8 mouse cellular contexts compared by ENCODE assay signal in the genomic region with DNA sequence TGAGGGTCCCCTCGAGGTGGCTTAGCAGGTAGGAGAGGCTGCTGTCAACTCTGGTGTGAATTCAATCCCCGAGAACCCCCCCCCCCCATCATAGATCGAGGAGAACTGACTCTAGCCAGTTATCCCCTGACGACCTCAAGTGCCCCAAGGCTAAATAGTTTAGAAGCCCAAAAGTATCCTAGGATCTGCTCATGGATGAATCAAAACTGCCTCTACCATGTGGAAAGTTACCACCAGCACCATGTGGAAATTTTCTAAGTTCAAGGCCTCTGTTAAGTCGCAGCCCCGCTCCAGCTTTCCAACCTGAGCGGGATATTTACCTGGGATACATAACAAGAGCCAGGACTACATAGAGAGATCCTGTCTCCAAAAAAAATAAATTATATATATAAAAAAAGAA. TPM values are rescaled to one million over a fixed set of nuclear protein-coding genes. Genes with fewer than 3 reads are reported as not detected.
DNase-seq lines count a peak whose midpoint lies in the region; ATAC-seq and TF ChIP-seq lines count a peak whose summit lies in the region.

No protein-coding gene starts in this region.

- DNase-seq in heart, postnatal 25 days (ENCODE audit: low spot score), result no peak
- no peak for DNase-seq in G1E (ENCODE audit: low spot score)
- no peak for DNase-seq in forebrain, postnatal 0 days
- no peak for DNase-seq in midbrain, embryonic 10.5 days (ENCODE audit: low spot score)
- no peak for DNase-seq in cerebellum, adult 2 months
- no peak for DNase-seq in spleen, postnatal 4 days (ENCODE audit: low spot score in 2 of 2)
- DNase-seq in urinary bladder, postnatal 4 days (ENCODE audit: low spot score in 2 of 2), result no peak

- peaks cover 14% of the 10 kb centered on the region for H3K36me3 ChIP-seq in heart, embryonic 13.5 days
- peaks cover 28% of the 10 kb centered on the region for H3K36me3 ChIP-seq in G1E (replicated peaks)
- no peaks in the 10 kb centered on the region for H3K36me3 ChIP-seq in forebrain, postnatal 0 days (ENCODE audit: insufficient read depth)
- peaks cover 18% of the 10 kb centered on the region for H3K36me3 ChIP-seq in midbrain, embryonic 10.5 days

- peak overlapping the region; percentile 99 for H3K4me3 ChIP-seq in heart, embryonic 13.5 days
- peak overlapping the region; percentile 98 for H3K4me3 ChIP-seq in G1E (ENCODE audit: low read depth, low read length)
- H3K4me3 ChIP-seq in forebrain, postnatal 0 days (ENCODE audit: low read depth, low read length), result 0 out of 2 replicates have a peak overlapping the region, but pooled peaks have one; percentile 56
- H3K4me3 ChIP-seq in midbrain, embryonic 10.5 days, result peak overlapping the region; percentile 89
- H3K4me3 ChIP-seq in cerebellum, adult 2 months (replicated peaks; ENCODE audit: insufficient read depth, low read depth, low read length), result no peak overlapping the region

- no peaks in the 10 kb centered on the region for H3K27me3 ChIP-seq in heart, embryonic 13.5 days (replicated peaks)
- no peaks in the 10 kb centered on the region for H3K27me3 ChIP-seq in G1E (ENCODE audit: insufficient read depth, low read length)
- no peaks in the 10 kb centered on the region for H3K27me3 ChIP-seq in forebrain, postnatal 0 days (ENCODE audit: insufficient read depth, low read length)
- H3K27me3 ChIP-seq in midbrain, embryonic 10.5 days (ENCODE audit: low read depth, poor library complexity, severe bottlenecking), result no peaks in the 10 kb centered on the region
- no peaks in the 10 kb centered on the region for H3K27me3 ChIP-seq in cerebellum, adult 2 months (ENCODE audit: control insufficient read depth, insufficient read depth, low read length)

- intact Hi-C loops in heart, postnatal 25 days (cut with DNase I), result no loop called here

- no peak for TF ChIP-seq CTCF in G1E (IDR thresholded peaks at IDR 0.05; ENCODE audit: low read depth, low read length)
- no peak for TF ChIP-seq CTCF in forebrain, postnatal 0 days (IDR thresholded peaks at IDR 0.05; ENCODE audit: low read depth)
- TF ChIP-seq CTCF in cerebellum, adult 2 months (IDR thresholded peaks at IDR 0.05; ENCODE audit: borderline replicate concordance, insufficient read depth, low read depth, low read length), result no peak

- ATAC-seq in heart, embryonic 13.5 days (ENCODE audit: extremely low read depth, insufficient number of reproducible peaks, low FRiP score, low TSS enrichment), result no peak
- no peak for ATAC-seq in G1E (ENCODE audit: extremely low read depth, insufficient number of reproducible peaks, low FRiP score, poor library complexity, severe bottlenecking)
- ATAC-seq in forebrain, postnatal 0 days, result no peak

- peak overlapping the region; percentile 94 for H3K9ac ChIP-seq in heart, embryonic 13.5 days
- H3K9ac ChIP-seq in forebrain, postnatal 0 days, result no peak overlapping the region

- peak overlapping the region; percentile 90 for H3K4me2 ChIP-seq in heart, embryonic 13.5 days
- H3K4me2 ChIP-seq in forebrain, postnatal 0 days (ENCODE audit: low read depth), result peak overlapping the region; percentile 57

- no peaks in the 10 kb centered on the region for H3K9me3 ChIP-seq in heart, embryonic 13.5 days
- H3K9me3 ChIP-seq in G1E (replicated peaks), result no peaks in the 10 kb centered on the region
- no peaks in the 10 kb centered on the region for H3K9me3 ChIP-seq in forebrain, postnatal 0 days (ENCODE audit: low read length)
- H3K9me3 ChIP-seq in midbrain, embryonic 10.5 days (replicated peaks), result no peaks in the 10 kb centered on the region

- 62% methylated on average over 7 of the region's 7 CpGs for WGBS in heart, embryonic 13.5 days
- 68% methylated on average over 7 of the region's 7 CpGs for WGBS in forebrain, postnatal 0 days
- 82% methylated on average over 7 of the region's 7 CpGs for WGBS in midbrain, embryonic 10.5 days
- WGBS in cerebellum, adult 2 months, result 64% methylated on average over 7 of the region's 7 CpGs

- peak overlapping the region; percentile 96; the same call in 1 of the 2 replicates for H3K27ac ChIP-seq in heart, embryonic 13.5 days (replicated peaks)
- no peak overlapping the region for H3K27ac ChIP-seq in forebrain, postnatal 0 days (ENCODE audit: low read depth, low read length)
- peak overlapping the region; percentile 94 for H3K27ac ChIP-seq in midbrain, embryonic 10.5 days (replicated peaks)
- no peak overlapping the region for H3K27ac ChIP-seq in cerebellum, adult 2 months (ENCODE audit: insufficient read depth, low read length)

- no peak for TF ChIP-seq POLR2A in cerebellum, adult 2 months (IDR thresholded peaks at IDR 0.05; ENCODE audit: borderline replicate concordance, insufficient read depth, low read length)

- peaks cover 33% of the 10 kb centered on the region for H3K4me1 ChIP-seq in heart, embryonic 13.5 days
- peaks cover 25% of the 10 kb centered on the region for H3K4me1 ChIP-seq in G1E (ENCODE audit: insufficient read depth, low read depth, low read length)
- H3K4me1 ChIP-seq in forebrain, postnatal 0 days (ENCODE audit: insufficient read depth), result peaks cover 13% of the 10 kb centered on the region
- H3K4me1 ChIP-seq in midbrain, embryonic 10.5 days, result peaks cover 33% of the 10 kb centered on the region
- peaks cover 5% of the 10 kb centered on the region; the same call in 1 of the 2 replicates for H3K4me1 ChIP-seq in cerebellum, adult 2 months (ENCODE audit: control insufficient read depth, insufficient read depth, low read length)

RNA-seq across cellular contexts. Expression of a gene that starts 1.5 kb away (rescaled TPM):
- 35.2 and 35.8 TPM in 2 replicates for polyA plus RNA-seq in heart, embryonic 13.5 days (2015; fragmentation: Nextera tagmentation; extraction: Ambion mirVana)
- 10 to 100 TPM; 31.0 to 31.9 TPM for total RNA-seq in heart, postnatal 25 days (2021)
- total RNA-seq in G1E (2014; fragmentation: Nextera tagmentation), result 76.1 and 84.6 TPM in 2 replicates
- total RNA-seq in G1E (2017), result 74.6 and 78.2 TPM in 2 replicates
- 5.7 and 6.4 TPM in 2 replicates for polyA plus RNA-seq in G1E (2012)
- total RNA-seq in forebrain, postnatal 0 days (2014; rRNA removed), result 51.1 and 52.0 TPM in 2 replicates
- polyA plus RNA-seq in forebrain, postnatal 0 days (2015; fragmentation: Nextera tagmentation; extraction: Ambion mirVana), result 35.5 and 47.0 TPM in 2 replicates
- polyA plus RNA-seq in midbrain, embryonic 10.5 days (2016; fragmentation: Nextera tagmentation; extraction: Ambion mirVana), result 59.0 and 61.3 TPM in 2 replicates
- 24.1 and 24.2 TPM in 2 replicates for polyA plus RNA-seq in cerebellum, adult 2 months (2012; rRNA removed)

RNA-seq across cellular contexts. Expression of a gene that starts 1.6 kb away (rescaled TPM):
- 0.29 and 0.48 TPM in 2 replicates for polyA plus RNA-seq in heart, embryonic 13.5 days (2015; fragmentation: Nextera tagmentation; extraction: Ambion mirVana)
- 1 to 10 TPM in 1 of 2 experiments, under 1 TPM in 1; 0.68 to 1.0 TPM for total RNA-seq in heart, postnatal 25 days (2021)
- not detected in 2 replicates for total RNA-seq in G1E (2014; fragmentation: Nextera tagmentation)
- not detected in 2 replicates for total RNA-seq in G1E (2017)
- not detected in 2 replicates for polyA plus RNA-seq in G1E (2012)
- not detected in 2 replicates for total RNA-seq in forebrain, postnatal 0 days (2014; rRNA removed)
- 0.51 TPM in 1 of 2 replicates, not detected in the other for polyA plus RNA-seq in forebrain, postnatal 0 days (2015; fragmentation: Nextera tagmentation; extraction: Ambion mirVana)
- polyA plus RNA-seq in midbrain, embryonic 10.5 days (2016; fragmentation: Nextera tagmentation; extraction: Ambion mirVana), result 0.43 TPM in 1 of 2 replicates, not detected in the other
- polyA plus RNA-seq in cerebellum, adult 2 months (2012; rRNA removed), result not detected in 2 replicates

RNA-seq across cellular contexts. Expression of a gene that starts 35.2 kb away (rescaled TPM):
- 80.4 and 81.1 TPM in 2 replicates for polyA plus RNA-seq in heart, embryonic 13.5 days (2015; fragmentation: Nextera tagmentation; extraction: Ambion mirVana)
- 10 to 100 TPM; 74.0 to 75.6 TPM for total RNA-seq in heart, postnatal 25 days (2021)
- total RNA-seq in G1E (2014; fragmentation: Nextera tagmentation) (26.9 and 39.8 TPM in 2 replicates), G1E (2017) (49.1 and 50.4 TPM in 2 replicates)
- 44.3 and 52.5 TPM in 2 replicates for polyA plus RNA-seq in G1E (2012)
- total RNA-seq in forebrain, postnatal 0 days (2014; rRNA removed), result 69.9 and 74.1 TPM in 2 replicates
- polyA plus RNA-seq in forebrain, postnatal 0 days (2015; fragmentation: Nextera tagmentation; extraction: Ambion mirVana), result 109 and 110 TPM in 2 replicates
- polyA plus RNA-seq in midbrain, embryonic 10.5 days (2016; fragmentation: Nextera tagmentation; extraction: Ambion mirVana), result 139 and 150 TPM in 2 replicates
- 60.7 and 62.4 TPM in 2 replicates for polyA plus RNA-seq in cerebellum, adult 2 months (2012; rRNA removed)

RNA-seq across cellular contexts. Expression of a gene that starts 40.7 kb away (rescaled TPM):
- polyA plus RNA-seq in heart, embryonic 13.5 days (2015; fragmentation: Nextera tagmentation; extraction: Ambion mirVana), result 29.0 and 32.4 TPM in 2 replicates
- 100 to 1,000 TPM; 188 to 238 TPM for total RNA-seq in heart, postnatal 25 days (2021)
- total RNA-seq in G1E (2014; fragmentation: Nextera tagmentation) (5.0 TPM in 1 of 2 replicates, not detected in the other), G1E (2017) (0.22 TPM in 1 of 2 replicates, not detected in the other)
- not detected in 2 replicates for polyA plus RNA-seq in G1E (2012)
- 39.2 and 42.3 TPM in 2 replicates for total RNA-seq in forebrain, postnatal 0 days (2014; rRNA removed)
- polyA plus RNA-seq in forebrain, postnatal 0 days (2015; fragmentation: Nextera tagmentation; extraction: Ambion mirVana), result 1.9 and 5.4 TPM in 2 replicates
- polyA plus RNA-seq in midbrain, embryonic 10.5 days (2016; fragmentation: Nextera tagmentation; extraction: Ambion mirVana), result 11.8 and 12.1 TPM in 2 replicates
- 31.1 and 31.3 TPM in 2 replicates for polyA plus RNA-seq in cerebellum, adult 2 months (2012; rRNA removed)

Comparison
In these comparisons a context has a peak if more than half of its experiments do, and no peak if none do; other contexts are left out.
1. H3K27ac ChIP-seq: peak in heart, embryonic 13.5 days (single experiment) and midbrain, embryonic 10.5 days (single experiment); none in forebrain, postnatal 0 days (single experiment) and cerebellum, adult 2 months (single experiment).